Mouse (Mus musculus): ENCODE results near the gene Krt17.

Krt17 gene

GRCm38 (mm10) chr11:100260514-100261234 is at the start of gene Krt17:
Krt17 (minus strand) TSS chr11:100261029.
- WGBS: 74% methylated on average over 21 of the region's 21 CpGs

- 80% methylated on average over 6 of the region's 6 CpGs for WGBS
Observed at GRCm38 (mm10) chr11:100308672-100309071, 47.8 kb upstream of the Krt17 start.

DNA sequence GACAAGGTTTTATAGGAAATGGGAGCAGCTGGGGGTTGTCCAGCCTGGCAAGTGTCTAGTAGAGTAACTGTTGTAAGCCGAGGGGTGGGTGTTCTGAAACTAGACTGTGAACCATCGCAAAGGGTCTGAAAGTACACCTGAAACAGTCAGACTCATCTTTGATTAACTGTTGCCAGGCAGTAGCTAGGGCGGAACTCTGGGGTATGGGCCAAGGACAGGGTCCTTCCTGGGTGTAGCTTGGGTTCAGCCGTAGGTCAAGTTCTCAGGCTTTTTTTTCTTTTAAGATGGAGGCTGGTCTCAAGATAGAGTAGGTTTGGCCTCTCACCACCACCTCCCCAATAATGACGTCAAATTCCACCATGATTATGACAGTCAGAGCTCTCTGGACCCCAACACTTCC is 47.1 kb upstream of the Krt17 start:
- WGBS: 89% methylated on average over 5 of the region's 5 CpGs

DNA sequence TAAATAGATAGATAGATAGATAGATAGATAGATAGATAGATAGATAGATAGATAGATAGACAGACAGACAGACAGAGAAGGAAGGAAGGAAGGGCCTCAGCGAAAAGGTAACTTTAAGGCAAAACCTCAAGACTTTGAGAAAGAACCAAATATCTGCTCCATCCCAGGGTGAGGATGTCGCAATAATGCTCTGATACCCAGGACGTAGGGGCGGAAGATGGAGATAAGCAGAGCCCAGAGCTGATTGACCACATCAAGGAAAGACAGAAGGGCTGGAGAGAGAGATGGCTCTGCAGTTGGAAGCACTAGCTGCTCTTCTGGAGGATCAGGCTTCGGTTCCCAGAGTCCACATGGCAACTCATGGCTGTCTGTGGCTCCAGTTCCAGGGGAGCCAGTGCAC is 40.5 kb upstream of the Krt17 start:
- WGBS: 94% methylated on average over 5 of the region's 5 CpGs

DNA sequence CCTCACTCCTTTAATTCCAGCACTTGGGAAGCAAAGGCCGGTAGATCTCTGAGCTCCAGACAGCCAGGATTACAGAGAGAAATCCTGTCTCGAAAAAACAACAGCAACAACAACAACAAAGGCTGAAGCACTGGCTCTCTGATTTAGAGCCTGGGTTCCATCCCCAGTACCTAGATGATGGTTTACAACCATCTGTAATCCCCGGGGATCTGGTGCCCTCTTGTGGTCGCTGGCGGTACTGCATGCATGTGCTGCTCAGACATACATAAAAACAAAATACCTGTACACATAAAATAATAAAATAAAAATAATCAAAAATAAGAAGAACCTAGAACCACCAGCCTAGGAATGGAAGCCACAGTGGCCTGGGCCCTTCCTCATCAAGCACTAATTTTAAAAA is 39.5 kb upstream of the Krt17 start:
- WGBS: 15% methylated on average over 5 of the region's 5 CpGs

DNA sequence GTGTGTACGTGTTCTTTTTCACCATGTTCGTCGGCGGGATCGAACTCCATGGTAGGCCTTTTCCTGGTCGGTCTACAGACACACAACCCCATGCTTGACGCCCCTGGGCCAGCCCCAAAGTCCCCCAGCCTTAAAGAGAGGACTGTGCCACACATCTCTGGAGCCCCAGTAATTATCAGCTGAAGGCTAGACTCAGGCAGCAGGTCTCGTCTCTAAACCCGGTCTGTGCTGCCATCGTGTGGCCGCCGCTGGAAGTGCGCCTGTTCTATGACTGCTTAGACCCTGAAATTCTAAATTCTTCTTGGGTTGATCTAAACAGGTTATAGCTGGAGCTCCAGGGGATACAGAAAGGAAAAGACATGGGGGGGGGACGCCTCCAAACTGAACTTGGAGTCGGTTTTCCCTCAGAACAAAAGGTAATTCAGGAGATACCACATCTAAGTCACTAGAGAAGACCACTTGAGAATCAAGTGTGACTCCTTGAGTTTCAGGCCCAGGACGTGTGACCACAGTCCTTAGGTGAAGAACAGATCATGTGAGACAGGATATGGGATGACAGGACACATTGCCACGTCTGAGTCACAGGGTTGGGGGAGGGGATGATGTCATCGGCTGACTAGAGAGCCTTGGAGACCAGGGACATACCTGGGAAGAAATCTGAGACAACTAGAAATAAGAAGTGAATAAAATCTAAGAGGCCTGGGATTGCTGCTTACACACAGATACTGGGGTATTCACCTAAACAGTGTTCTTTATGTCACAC is 37.6 kb upstream of the Krt17 start:
- whole genome bisulfite sequencing: 19% methylated on average over 18 of the region's 18 CpGs

DNA sequence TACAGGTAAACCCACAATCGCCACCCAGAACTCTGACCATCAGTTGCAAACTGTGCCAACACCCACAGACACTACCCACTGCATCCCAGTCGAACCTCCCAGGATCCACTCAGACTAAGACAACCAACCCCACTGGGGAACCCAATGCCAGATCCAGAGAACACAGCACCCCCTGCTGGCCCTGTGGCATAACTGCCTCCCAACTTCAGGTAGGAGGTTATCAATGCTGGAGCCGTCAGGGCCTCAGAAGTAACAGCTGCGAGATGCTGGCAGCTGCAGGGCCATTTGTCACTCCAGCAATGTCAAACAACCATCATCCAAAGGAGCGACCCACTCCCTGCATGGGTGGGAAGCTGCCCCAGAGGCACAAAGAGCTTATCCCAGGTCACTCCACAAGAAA is 37.0 kb upstream of the Krt17 start:
- WGBS: 35% methylated on average over 5 of the region's 5 CpGs

DNA sequence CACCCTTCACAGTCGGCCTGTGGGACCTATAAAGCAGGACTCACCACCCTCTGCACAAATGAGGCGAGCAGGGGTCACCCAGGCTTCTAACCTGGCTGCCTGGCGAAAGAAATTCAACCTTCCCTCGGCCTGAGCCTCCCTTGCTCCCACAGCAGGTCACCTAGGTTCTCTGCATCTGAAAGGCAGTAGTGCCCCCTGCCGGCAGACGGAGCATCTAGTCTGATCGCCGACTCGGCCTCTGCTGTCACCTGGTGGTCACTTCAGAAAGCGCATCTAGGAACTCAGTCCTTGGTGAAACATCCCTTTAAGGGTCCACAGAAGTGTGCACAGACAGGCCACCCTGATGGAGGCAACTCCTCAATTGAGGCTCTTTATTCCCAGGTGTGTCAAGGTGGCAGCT is 34.5 kb upstream of the Krt17 start:
- 10% methylated on average over 10 of the region's 10 CpGs for WGBS

GRCm38 (mm10) chr11:100292884-100293283 is 32.1 kb upstream of the Krt17 start:
- 53% methylated on average over 6 of the region's 6 CpGs for WGBS

DNA sequence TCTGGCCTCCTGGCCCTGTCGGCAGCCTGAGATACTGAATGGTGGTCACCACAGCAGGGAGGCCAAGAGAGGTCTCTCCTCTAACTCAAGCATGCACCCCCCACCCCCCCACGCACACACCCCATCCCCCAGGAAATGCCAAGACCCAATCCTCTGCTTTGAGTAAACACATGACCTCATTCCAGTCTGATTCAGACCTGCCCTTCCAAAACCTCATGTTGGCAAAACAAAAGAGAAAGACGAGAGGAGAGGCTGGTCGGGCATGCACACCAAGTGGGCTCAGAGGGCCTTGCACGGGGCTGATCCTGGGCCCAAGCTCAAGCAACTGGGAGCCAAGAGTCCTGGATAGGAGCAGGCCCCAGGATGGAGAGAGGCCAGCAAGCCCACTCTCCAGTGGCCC is 29.4 kb upstream of the Krt17 start:
- 58% methylated on average over 5 of the region's 5 CpGs for WGBS

DNA sequence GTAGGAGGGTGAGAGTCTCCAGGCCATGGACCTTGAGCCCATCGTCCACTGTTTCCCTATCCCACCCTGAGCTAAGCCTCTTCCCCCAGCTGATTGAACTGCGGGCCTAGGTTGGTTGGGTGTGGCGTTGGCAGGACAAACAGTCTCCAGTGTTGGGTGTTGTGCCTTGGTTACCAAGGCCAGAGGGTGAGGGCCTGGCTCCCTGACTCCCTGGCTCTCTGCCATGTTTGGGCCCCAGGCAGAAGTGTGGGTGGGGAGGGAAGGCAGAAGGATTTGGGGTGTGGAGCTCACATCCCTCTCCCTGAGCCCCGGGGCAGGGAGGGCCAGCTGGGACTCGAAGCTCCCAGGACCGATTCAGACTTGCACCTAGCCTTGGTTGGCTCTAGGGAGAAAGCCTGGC is 28.1 kb upstream of the Krt17 start:
- 93% methylated on average over 6 of the region's 6 CpGs for WGBS

- WGBS: 43% methylated on average over 10 of the region's 10 CpGs
Observed at GRCm38 (mm10) chr11:100287024-100287423, 26.2 kb upstream of the Krt17 start.

GRCm38 (mm10) chr11:100284988-100285387 is 24.2 kb upstream of the Krt17 start:
- WGBS: 87% methylated on average over 4 of the region's 4 CpGs

DNA sequence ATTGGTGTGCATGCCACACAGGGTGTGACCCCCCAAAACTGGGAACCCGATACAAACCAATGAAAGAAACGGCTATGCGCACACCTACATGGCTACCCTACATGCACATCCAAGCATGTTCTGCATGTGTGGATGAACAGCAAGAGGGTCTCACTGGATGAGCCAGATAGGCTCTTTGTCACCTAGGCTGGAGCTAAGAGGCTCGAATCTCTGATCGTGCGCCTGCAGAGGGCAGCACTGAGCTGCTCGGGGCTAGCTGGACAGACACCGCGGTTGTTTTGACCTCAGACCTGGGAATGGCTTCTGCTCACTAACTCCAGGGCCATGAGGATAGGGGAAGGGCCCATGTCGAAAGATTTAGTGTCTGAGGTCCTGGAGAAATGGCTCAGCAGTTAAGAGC is 21.7 kb upstream of the Krt17 start:
- 25% methylated on average over 10 of the region's 10 CpGs for WGBS

DNA sequence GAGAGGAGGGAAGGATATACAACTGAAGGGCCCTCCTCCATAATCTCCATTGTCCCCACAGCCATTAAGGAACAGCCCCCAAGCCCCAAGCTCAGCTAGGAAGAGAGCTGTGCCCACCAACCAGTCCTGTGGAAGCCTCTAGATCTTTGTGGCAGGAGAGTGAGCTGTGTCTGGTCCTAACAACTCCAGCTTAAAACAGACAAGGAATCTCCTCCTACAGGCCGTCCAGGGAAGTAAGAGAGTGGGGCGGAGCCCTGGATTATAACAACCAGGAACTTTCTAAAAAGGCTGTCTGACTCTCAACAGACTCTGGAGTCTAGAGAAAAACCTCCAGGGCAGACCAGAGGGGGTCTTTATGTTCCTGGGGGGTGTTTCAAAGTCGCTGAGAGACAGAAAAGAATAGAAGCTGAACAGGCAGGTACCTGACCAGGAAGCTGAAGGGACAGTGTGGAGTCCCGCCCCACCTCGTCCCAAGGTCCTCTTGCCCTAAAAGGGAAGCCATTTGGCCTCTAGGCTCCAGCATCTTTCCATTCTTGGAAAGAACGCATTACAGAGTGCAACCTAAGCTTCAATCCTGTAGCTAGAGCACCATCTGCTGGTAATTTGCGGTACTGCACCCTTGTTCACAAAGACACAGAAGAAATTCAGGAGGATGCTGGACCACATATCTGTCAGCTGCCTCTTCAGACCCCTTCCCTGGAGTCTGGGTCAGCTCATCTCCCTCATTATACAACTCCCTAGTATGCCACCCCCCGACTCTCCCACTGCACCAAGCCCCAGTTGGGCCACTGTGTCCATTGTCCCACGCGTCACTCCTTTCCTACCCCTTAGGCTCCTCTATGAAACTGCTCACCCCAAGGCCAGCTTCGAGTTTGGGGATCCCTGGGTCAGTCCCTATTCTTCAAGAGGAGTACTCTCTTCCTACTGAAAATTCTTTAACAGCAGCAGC is 21.0 kb upstream of the Krt17 start:
- 20% methylated on average over 11 of the region's 11 CpGs for WGBS

DNA sequence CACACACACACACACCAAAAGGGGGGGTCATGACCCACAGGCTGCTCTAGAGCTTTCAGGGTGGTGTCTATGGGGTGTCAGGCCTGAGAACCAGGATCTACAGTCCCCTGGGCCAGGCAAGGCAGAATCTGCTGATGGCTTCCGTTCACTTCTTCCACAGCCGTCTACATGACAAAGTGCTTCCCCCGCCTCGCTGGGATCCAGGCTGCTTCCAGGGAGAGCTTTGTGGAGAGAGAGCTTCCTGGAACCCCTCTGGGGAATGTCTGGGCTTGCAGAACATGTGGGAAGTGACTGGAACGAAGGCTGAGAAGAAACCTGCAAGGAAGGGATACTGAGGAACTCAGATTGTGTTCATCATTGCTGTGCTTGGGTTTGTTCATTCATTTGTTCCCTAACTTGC is 17.9 kb upstream of the Krt17 start:
- 57% methylated on average over 5 of the region's 5 CpGs for WGBS

GRCm38 (mm10) chr11:100277726-100278480 is 17.1 kb upstream of the Krt17 start:
- 76% methylated on average over 15 of the region's 15 CpGs for WGBS

GRCm38 (mm10) chr11:100275466-100275865 is 14.6 kb upstream of the Krt17 start:
- WGBS: 54% methylated on average over 5 of the region's 5 CpGs

DNA sequence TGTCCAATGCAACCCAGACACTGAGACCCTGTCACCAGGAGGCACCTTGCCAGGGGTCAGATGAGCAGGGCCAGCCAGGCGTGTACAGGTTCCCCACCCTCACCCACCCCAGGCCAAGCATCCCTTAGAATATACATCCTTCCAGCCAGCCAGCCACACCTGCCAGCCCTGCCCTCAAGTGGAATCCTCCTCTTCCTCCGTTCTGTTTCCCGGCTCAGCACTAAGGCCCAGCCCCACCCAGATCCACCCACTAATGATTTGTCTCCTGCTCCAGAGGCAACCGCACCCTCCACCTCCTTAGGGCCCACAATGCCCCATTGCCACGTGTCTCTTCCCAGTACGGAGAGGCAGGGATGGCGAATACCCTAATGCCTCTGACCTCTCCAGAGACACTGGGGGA is 13.9 kb upstream of the Krt17 start:
- 80% methylated on average over 7 of the region's 7 CpGs for WGBS

DNA sequence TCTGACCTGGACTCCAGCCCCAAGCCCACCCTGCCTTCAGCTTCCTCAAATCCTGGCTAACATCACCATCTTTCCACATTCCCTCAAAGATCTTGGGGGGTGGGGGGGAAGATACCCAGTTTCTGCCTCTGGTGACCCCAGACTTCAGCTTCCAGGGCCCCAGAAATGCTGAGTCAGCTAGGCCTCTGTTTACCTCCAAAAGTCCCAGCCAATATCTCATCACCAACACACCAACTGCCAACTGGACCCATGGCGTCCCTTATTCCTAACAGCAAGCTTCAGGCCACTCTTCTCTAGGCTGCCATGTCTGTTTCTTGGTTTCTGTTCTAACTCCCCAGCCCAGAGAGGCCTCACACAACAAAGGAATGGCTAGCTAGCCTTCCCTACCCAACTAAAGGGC is 11.0 kb upstream of the Krt17 start:
- WGBS: 95% methylated on average over 1 of the region's 1 CpGs

GRCm38 (mm10) chr11:100269821-100270332 is 9.0 kb upstream of the Krt17 start, which contains the start of gene Krt42:
Krt42 (minus strand) TSS chr11:100269871.
- 88% methylated on average over 7 of the region's 7 CpGs for whole genome bisulfite sequencing

Measured in cerebral cortex, adult 2 months (tissue).